Mouse (Mus musculus) forebrain, embryonic 12.5 days (tissue): Measurements from ENCODE around the gene Tex12. TPM values are rescaled to one million over a fixed set of nuclear protein-coding genes. Genes with fewer than 3 reads are reported as not detected.

ENCODE experiments used
- ATAC-seq: fragments of 200-750 bp; cut with Nextera tagmentation; 2 replicates; pipeline ENCODE4 v1.8.0; 2017; ENCODE audit warnings: moderate TSS enrichment; ENCODE audit not compliant: low FRiP score
- H3K27ac ChIP-seq: fragments of 300-500 bp; sonication (generic); 2 replicates; pipeline ENCODE4 v1.5.1; 2016; ENCODE audit warnings: mild to moderate bottlenecking
- H3K27me3 ChIP-seq: fragments of 300-500 bp; sonication (generic); 2 replicates; pipeline ENCODE4 v1.6.1; 2016; ENCODE audit warnings: mild to moderate bottlenecking
- H3K36me3 ChIP-seq: fragments of 300-500 bp; sonication (generic); replicated peaks from 2 replicates; pipeline ENCODE4 v1.6.1; 2016; ENCODE audit warnings: mild to moderate bottlenecking
- H3K4me1 ChIP-seq: fragments of 300-500 bp; sonication (generic); 2 replicates; pipeline ENCODE4 v1.6.1; 2016
- H3K4me2 ChIP-seq: fragments of 300-500 bp; sonication (generic); 2 replicates; pipeline ENCODE4 v1.6.1; 2016; ENCODE audit warnings: mild to moderate bottlenecking, moderate library complexity
- H3K4me3 ChIP-seq: fragments of 300-500 bp; sonication (generic); replicated peaks from 2 replicates; pipeline ENCODE4 v1.5.1; 2016; ENCODE audit warnings: mild to moderate bottlenecking
- H3K9ac ChIP-seq: fragments of 300-500 bp; sonication (generic); 2 replicates; pipeline ENCODE4 v1.6.1; 2016; ENCODE audit warnings: mild to moderate bottlenecking
- H3K9me3 ChIP-seq: fragments of 300-500 bp; sonication (generic); 2 replicates; pipeline ENCODE4 v1.6.1; 2016
- WGBS: fragments of 180-500 bp; shearing (Covaris S2); methylation state at CpG from one replicate; pipeline ENCODE4 v1.1.7; 2016; 5-methylcytosine and 5-hydroxymethylcytosine counted together
- polyA plus RNA-seq: library from polyadenylated mRNA; unstranded; fragments of >200 nt; fragmentation: Nextera tagmentation; extraction: Ambion mirVana; gene quantifications from 2 replicates; pipeline ENCODE4 v1.2.1, GENCODE M21; 2016

Gene Tex12
- polyA plus RNA-seq, 1 experiment from 2014 or later = 0.32 TPM

DNA sequence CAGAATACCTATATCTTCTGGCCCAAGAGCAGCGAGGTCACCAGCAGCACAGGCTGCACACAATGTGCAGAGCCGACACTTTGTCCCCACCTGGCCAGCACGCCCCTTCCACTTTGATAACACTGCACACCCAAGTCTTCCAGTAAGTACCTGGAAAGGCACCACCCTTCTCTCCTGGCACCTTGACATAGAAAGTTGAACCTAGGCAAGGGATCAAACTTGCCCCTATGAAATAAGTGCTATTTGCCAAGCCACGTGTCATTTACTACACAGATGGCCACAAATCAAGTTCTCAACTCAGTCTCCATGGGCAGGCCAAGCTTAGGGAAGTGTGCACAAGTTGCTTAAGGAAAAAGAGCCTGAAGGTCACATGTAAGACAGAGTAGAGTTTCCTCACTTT lies 25.8 kb upstream of the Tex12 start:
- Histone ChIP-seq H3K9ac (no peak overlapping the region), H3K4me2 (no peak overlapping the region), H3K9me3 (no peaks in the 10 kb centered on the region), H3K27me3 (no peaks in the 10 kb centered on the region), H3K4me3 (no peak overlapping the region), H3K27ac (no peak overlapping the region), H3K36me3 (no peaks in the 10 kb centered on the region), H3K4me1 (no peaks in the 10 kb centered on the region)
- no peak for ATAC-seq
- WGBS = 83% methylated on average over 4 of the region's 4 CpGs

- Histone ChIP-seq H3K9me3 (no peaks in the 10 kb centered on the region), H3K36me3 (no peaks in the 10 kb centered on the region), H3K27me3 (no peaks in the 10 kb centered on the region), H3K4me1 (no peaks in the 10 kb centered on the region), H3K4me3 (no peak overlapping the region), H3K27ac (no peak overlapping the region), H3K9ac (no peak overlapping the region), H3K4me2 (no peak overlapping the region)
- ATAC-seq = no peak
- WGBS = 90% methylated on average over 6 of the region's 6 CpGs
Measured at GRCm38 (mm10) chr9:50585145-50585818, 24.2 kb upstream of the Tex12 start.

- H3K9me3 ChIP-seq = no peaks in the 10 kb centered on the region
- no peak overlapping the region for H3K4me3 ChIP-seq
- WGBS = 23% methylated on average over 4 of the region's 4 CpGs
- no peak overlapping the region for H3K9ac ChIP-seq
- no peaks in the 10 kb centered on the region for H3K4me1 ChIP-seq
- no peak overlapping the region for H3K27ac ChIP-seq
- H3K36me3 ChIP-seq = no peaks in the 10 kb centered on the region
- no peaks in the 10 kb centered on the region for H3K27me3 ChIP-seq
- H3K4me2 ChIP-seq = no peak overlapping the region
- ATAC-seq = no peak
Measured at GRCm38 (mm10) chr9:50580370-50580769, 19.2 kb upstream of the Tex12 start.

GRCm38 (mm10) chr9:50569599-50570525 lies 8.7 kb upstream of the Tex12 start:
- Histone ChIP-seq H3K36me3 (no peaks in the 10 kb centered on the region), H3K9ac (no peak overlapping the region), H3K27ac (no peak overlapping the region), H3K27me3 (no peaks in the 10 kb centered on the region), H3K9me3 (no peaks in the 10 kb centered on the region), H3K4me1 (no peaks in the 10 kb centered on the region), H3K4me3 (no peak overlapping the region), H3K4me2 (no peak overlapping the region)
- 76% methylated on average over 10 of the region's 10 CpGs for WGBS
- ATAC-seq = no peak

- Histone ChIP-seq H3K4me3 (no peak overlapping the region), H3K4me1 (no peaks in the 10 kb centered on the region), H3K36me3 (no peaks in the 10 kb centered on the region), H3K27me3 (no peaks in the 10 kb centered on the region), H3K27ac (no peak overlapping the region), H3K9me3 (no peaks in the 10 kb centered on the region), H3K4me2 (no peak overlapping the region), H3K9ac (no peak overlapping the region)
- WGBS = 89% methylated on average over 2 of the region's 2 CpGs
- no peak for ATAC-seq
Measured at GRCm38 (mm10) chr9:50567881-50568280, 6.8 kb upstream of the Tex12 start.

GRCm38 (mm10) chr9:50567372-50567771 lies 6.2 kb upstream of the Tex12 start:
- H3K9me3 ChIP-seq = no peaks in the 10 kb centered on the region
- H3K27ac ChIP-seq = no peak overlapping the region
- H3K4me1 ChIP-seq = no peaks in the 10 kb centered on the region
- H3K36me3 ChIP-seq = no peaks in the 10 kb centered on the region
- no peak overlapping the region for H3K4me2 ChIP-seq
- H3K9ac ChIP-seq = no peak overlapping the region
- H3K27me3 ChIP-seq = no peaks in the 10 kb centered on the region
- ATAC-seq = no peak
- H3K4me3 ChIP-seq = no peak overlapping the region
- 94% methylated on average over 4 of the region's 4 CpGs for WGBS

GRCm38 (mm10) chr9:50565940-50566339 lies 4.8 kb upstream of the Tex12 start:
- H3K9ac ChIP-seq = no peak overlapping the region
- no peak for ATAC-seq
- 89% methylated on average over 4 of the region's 4 CpGs for WGBS
- no peaks in the 10 kb centered on the region for H3K36me3 ChIP-seq
- no peaks in the 10 kb centered on the region for H3K4me1 ChIP-seq
- H3K4me2 ChIP-seq = no peak overlapping the region
- no peaks in the 10 kb centered on the region for H3K27me3 ChIP-seq
- H3K4me3 ChIP-seq = no peak overlapping the region
- no peak overlapping the region for H3K27ac ChIP-seq
- H3K9me3 ChIP-seq = no peaks in the 10 kb centered on the region

DNA sequence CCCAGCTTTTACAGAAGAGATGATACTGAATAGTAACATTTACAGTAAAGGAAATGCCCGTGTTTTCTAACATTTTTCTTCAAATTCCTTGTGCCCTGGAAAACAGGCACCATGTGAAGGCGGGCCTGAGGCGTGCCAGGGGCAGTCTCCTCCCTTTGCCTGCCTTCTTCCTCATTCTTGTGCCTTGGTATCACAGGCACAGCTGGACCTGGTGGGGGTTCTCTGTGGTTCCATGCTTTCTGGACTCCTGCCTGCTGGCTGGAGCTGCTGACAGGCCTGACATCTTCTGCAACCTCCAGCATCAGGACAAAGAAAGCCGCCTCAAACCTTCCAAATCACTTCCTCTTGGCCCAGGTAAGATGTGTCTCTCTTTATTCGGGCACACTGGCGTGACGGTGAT lies 4.0 kb upstream of the Tex12 start:
- no peaks in the 10 kb centered on the region for H3K27me3 ChIP-seq
- no peak overlapping the region for H3K27ac ChIP-seq
- WGBS = 82% methylated on average over 7 of the region's 7 CpGs
- no peak for ATAC-seq
- no peaks in the 10 kb centered on the region for H3K36me3 ChIP-seq
- H3K4me2 ChIP-seq = no peak overlapping the region
- no peak overlapping the region for H3K9ac ChIP-seq
- H3K4me3 ChIP-seq = no peak overlapping the region
- no peaks in the 10 kb centered on the region for H3K4me1 ChIP-seq
- H3K9me3 ChIP-seq = no peaks in the 10 kb centered on the region

DNA sequence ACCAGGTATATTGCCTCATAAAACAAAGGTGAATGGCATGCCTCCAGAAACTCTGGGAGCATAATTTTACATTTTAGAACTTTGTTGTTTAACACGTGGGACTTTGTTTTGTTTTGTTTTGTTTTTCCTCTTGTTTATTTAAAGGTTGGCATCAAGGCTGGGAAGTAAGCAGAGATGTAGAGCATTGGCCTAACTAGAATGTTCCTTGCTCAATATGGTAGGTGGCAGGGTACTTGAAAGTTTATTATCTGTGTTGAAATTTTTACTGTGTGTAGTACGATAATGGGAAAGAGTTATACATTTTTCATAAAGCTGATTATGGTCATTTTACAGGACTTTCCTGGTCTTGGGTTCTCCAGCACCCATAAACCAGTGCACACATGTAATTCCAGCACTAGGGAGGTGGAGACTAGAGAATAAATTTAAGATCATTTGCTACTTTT lies 814 bp upstream of the Tex12 start:
- WGBS = 87% methylated on average over 2 of the region's 2 CpGs
- no peaks in the 10 kb centered on the region for H3K9me3 ChIP-seq
- no peak overlapping the region for H3K4me3 ChIP-seq
- no peak for ATAC-seq
- H3K4me2 ChIP-seq = no peak overlapping the region
- no peaks in the 10 kb centered on the region for H3K27me3 ChIP-seq
- H3K27ac ChIP-seq = no peak overlapping the region
- no peaks in the 10 kb centered on the region for H3K36me3 ChIP-seq
- H3K4me1 ChIP-seq = no peaks in the 10 kb centered on the region
- H3K9ac ChIP-seq = no peak overlapping the region

GRCm38 (mm10) chr9:50555094-50555446 lies 6.1 kb downstream of the Tex12 start, which contains the start of gene Bco2:
Gene Bco2, minus strand, starts transcription at chr9:50555181.
- Histone ChIP-seq H3K4me2 (peak within 1 kb of the TSS; percentile 54), H3K27ac (peak within 1 kb of the TSS; percentile 93), H3K9me3 (no peaks in the 10 kb centered on the region), H3K36me3 (no peaks in the 10 kb centered on the region), H3K4me1 (peaks cover 16% of the 10 kb centered on the region), H3K27me3 (no peaks in the 10 kb centered on the region), H3K9ac (peak within 1 kb of the TSS; percentile 51), H3K4me3 (peak within 1 kb of the TSS; percentile 25)
- ATAC-seq = peak; percentile 70
- WGBS = 0% methylated on average over 2 of the region's 2 CpGs

DNA sequence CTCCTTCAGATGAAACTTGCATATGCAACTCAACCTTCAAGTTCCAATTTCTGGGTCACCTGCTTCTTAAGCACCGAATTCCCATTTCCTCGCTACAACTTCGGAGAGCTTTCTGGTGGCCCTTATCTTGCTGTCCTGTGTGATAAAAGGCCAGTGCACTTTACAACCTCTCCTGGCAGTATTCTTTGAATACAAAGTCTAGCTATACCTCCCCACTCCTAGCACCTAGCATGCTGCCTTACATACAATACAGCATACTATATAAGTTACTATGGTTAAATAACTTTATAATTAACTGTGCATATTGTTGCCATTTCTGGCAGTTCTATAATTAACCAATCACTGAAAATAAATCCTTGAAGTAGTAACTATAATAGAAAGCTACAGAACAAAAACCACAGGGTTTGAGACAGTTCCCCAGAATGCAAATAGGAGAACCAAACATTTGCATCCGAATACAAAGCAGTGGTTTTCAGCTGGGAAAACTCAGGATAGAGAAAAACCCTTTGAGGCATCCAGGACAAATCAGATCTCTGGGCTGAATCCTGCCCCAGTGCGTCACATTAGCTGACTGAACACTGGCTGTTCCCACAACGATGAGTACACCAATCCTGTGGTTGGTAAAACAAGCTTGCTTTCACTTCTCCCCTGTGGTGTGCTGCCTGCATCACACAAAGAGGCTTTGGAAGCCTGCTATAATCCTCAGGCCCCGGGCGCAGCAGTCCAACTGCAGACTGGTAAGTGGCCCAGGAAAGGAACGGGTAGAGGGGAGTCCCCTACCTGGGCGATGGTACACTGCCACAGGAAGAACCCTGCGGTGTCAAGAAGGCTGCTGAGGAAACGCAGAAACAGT lies 6.7 kb downstream of the Tex12 start, which contains the start of gene Il18:
Gene Il18 (plus strand): TSS at position 587 of the 853 bp plus-strand sequence.
- Histone ChIP-seq H3K9ac (peak within 1 kb of the TSS; percentile 51), H3K27me3 (no peaks in the 10 kb centered on the region), H3K4me3 (peak within 1 kb of the TSS; percentile 25), H3K4me1 (peaks cover 16% of the 10 kb centered on the region), H3K9me3 (no peaks in the 10 kb centered on the region), H3K36me3 (no peaks in the 10 kb centered on the region), H3K27ac (peak within 1 kb of the TSS; percentile 93), H3K4me2 (peak within 1 kb of the TSS; percentile 54)
- 12% methylated on average over 12 of the region's 12 CpGs for WGBS
- ATAC-seq = peak; percentile 95

GRCm38 (mm10) chr9:50553547-50553946 lies 7.6 kb downstream of the Tex12 start:
- peaks cover 16% of the 10 kb centered on the region for H3K4me1 ChIP-seq
- no peaks in the 10 kb centered on the region for H3K9me3 ChIP-seq
- no peaks in the 10 kb centered on the region for H3K27me3 ChIP-seq
- no peak overlapping the region for H3K9ac ChIP-seq
- H3K4me3 ChIP-seq = no peak overlapping the region
- peak overlapping the region; percentile 93; the same call in 1 of the 2 replicates for H3K27ac ChIP-seq
- no peak overlapping the region for H3K4me2 ChIP-seq
- no peaks in the 10 kb centered on the region for H3K36me3 ChIP-seq
- WGBS = 89% methylated on average over 2 of the region's 2 CpGs
- ATAC-seq = no peak
